Mouse (Mus musculus): ENCODE measurements around the gene Cop1. TPM values are rescaled to one million over a fixed set of nuclear protein-coding genes. Genes with fewer than 3 reads are reported as not detected.

The Cop1 gene
- polyA plus RNA-seq, 1 experiment from 2014 or later = 61.8 TPM

- H3K27ac ChIP-seq = no peak overlapping the region
- no peak overlapping the region for H3K9ac ChIP-seq
- no peak overlapping the region for H3K4me3 ChIP-seq
- H3K36me3 ChIP-seq = peaks cover 9% of the 10 kb centered on the region; the same call in 1 of the 2 replicates
- 95% methylated on average over 7 of the region's 7 CpGs for WGBS
- no peak for ATAC-seq (ENCODE audit: insufficient number of reproducible peaks, low FRiP score, low TSS enrichment, low read depth)
- no peak overlapping the region for H3K4me2 ChIP-seq
- H3K4me1 ChIP-seq = no peaks in the 10 kb centered on the region
- H3K9me3 ChIP-seq = no peaks in the 10 kb centered on the region
- H3K27me3 ChIP-seq = no peaks in the 10 kb centered on the region
These were observed 69.4 kb downstream of the Cop1 start for GRCm38 (mm10) chr1:159301418-159302082.

- no peaks in the 10 kb centered on the region for H3K27me3 ChIP-seq
- no peaks in the 10 kb centered on the region for H3K9me3 ChIP-seq
- no peak for ATAC-seq (ENCODE audit: insufficient number of reproducible peaks, low FRiP score, low TSS enrichment, low read depth)
- H3K27ac ChIP-seq = no peak overlapping the region
- H3K9ac ChIP-seq = no peak overlapping the region
- H3K4me1 ChIP-seq = no peaks in the 10 kb centered on the region
- H3K4me2 ChIP-seq = no peak overlapping the region
- no peak overlapping the region for H3K4me3 ChIP-seq
- peaks cover 13% of the 10 kb centered on the region; the same call in 1 of the 2 replicates for H3K36me3 ChIP-seq
- 74% methylated on average over 2 of the region's 2 CpGs for WGBS
These were observed 81.5 kb downstream of the Cop1 start for GRCm38 (mm10) chr1:159313625-159314024.

- H3K9me3 ChIP-seq = no peaks in the 10 kb centered on the region
- H3K4me1 ChIP-seq = no peaks in the 10 kb centered on the region
- ATAC-seq (ENCODE audit: insufficient number of reproducible peaks, low FRiP score, low TSS enrichment, low read depth) = no peak
- WGBS = 71% methylated on average over 1 of the region's 1 CpGs
- no peak overlapping the region for H3K4me2 ChIP-seq
- no peaks in the 10 kb centered on the region for H3K27me3 ChIP-seq
- H3K36me3 ChIP-seq = peaks cover 2% of the 10 kb centered on the region; the same call in 1 of the 2 replicates
- H3K27ac ChIP-seq = no peak overlapping the region
- no peak overlapping the region for H3K9ac ChIP-seq
- no peak overlapping the region for H3K4me3 ChIP-seq
These were observed 90.5 kb downstream of the Cop1 start for GRCm38 (mm10) chr1:159322586-159322985.

- WGBS = 74% methylated on average over 4 of the region's 4 CpGs
- Histone ChIP-seq H3K9me3 (no peaks in the 10 kb centered on the region), H3K36me3 (peaks cover 19% of the 10 kb centered on the region), H3K4me1 (no peaks in the 10 kb centered on the region), H3K27me3 (no peaks in the 10 kb centered on the region), H3K9ac (no peak overlapping the region), H3K27ac (no peak overlapping the region), H3K4me3 (no peak overlapping the region), H3K4me2 (no peak overlapping the region)
- ATAC-seq (ENCODE audit: insufficient number of reproducible peaks, low FRiP score, low TSS enrichment, low read depth) = no peak
These were observed 98.9 kb downstream of the Cop1 start for GRCm38 (mm10) chr1:159331008-159331407.

GRCm38 (mm10) chr1:159334157-159334556, 102.0 kb downstream of the Cop1 start:
- peaks cover 14% of the 10 kb centered on the region for H3K36me3 ChIP-seq
- WGBS = 91% methylated on average over 4 of the region's 4 CpGs

GRCm38 (mm10) chr1:159342355-159342754, 110.2 kb downstream of the Cop1 start:
- Histone ChIP-seq H3K4me3 (no peak overlapping the region), H3K9ac (no peak overlapping the region), H3K27me3 (no peaks in the 10 kb centered on the region), H3K4me1 (no peaks in the 10 kb centered on the region), H3K27ac (no peak overlapping the region), H3K9me3 (no peaks in the 10 kb centered on the region), H3K4me2 (no peak overlapping the region), H3K36me3 (peaks cover 22% of the 10 kb centered on the region)
- 57% methylated on average over 2 of the region's 2 CpGs for WGBS
- no peak for ATAC-seq (ENCODE audit: insufficient number of reproducible peaks, low FRiP score, low TSS enrichment, low read depth)

More at GRCm38 (mm10) chr1:159334157-159334556, 102.0 kb downstream of the Cop1 start:
- no peaks in the 10 kb centered on the region for H3K9me3 ChIP-seq
- no peak overlapping the region for H3K4me2 ChIP-seq
- no peaks in the 10 kb centered on the region for H3K27me3 ChIP-seq
- H3K4me1 ChIP-seq = no peaks in the 10 kb centered on the region
- H3K4me3 ChIP-seq = no peak overlapping the region
- H3K9ac ChIP-seq = no peak overlapping the region
- H3K27ac ChIP-seq = no peak overlapping the region
- no peak for ATAC-seq (ENCODE audit: insufficient number of reproducible peaks, low FRiP score, low TSS enrichment, low read depth)

- WGBS = 89% methylated on average over 1 of the region's 1 CpGs
- Histone ChIP-seq H3K9me3 (no peaks in the 10 kb centered on the region), H3K4me3 (no peak overlapping the region), H3K9ac (no peak overlapping the region), H3K4me2 (no peak overlapping the region), H3K36me3 (peaks cover 25% of the 10 kb centered on the region), H3K27me3 (no peaks in the 10 kb centered on the region), H3K4me1 (no peaks in the 10 kb centered on the region), H3K27ac (no peak overlapping the region)
- ATAC-seq (ENCODE audit: insufficient number of reproducible peaks, low FRiP score, low TSS enrichment, low read depth) = no peak
These were observed 123.0 kb downstream of the Cop1 start for GRCm38 (mm10) chr1:159355027-159355570.

GRCm38 (mm10) chr1:159358713-159359112, 126.6 kb downstream of the Cop1 start:
- no peak overlapping the region for H3K27ac ChIP-seq
- no peak overlapping the region for H3K9ac ChIP-seq
- peaks cover 13% of the 10 kb centered on the region for H3K36me3 ChIP-seq
- 73% methylated on average over 5 of the region's 5 CpGs for WGBS
- H3K4me1 ChIP-seq = no peaks in the 10 kb centered on the region
- H3K27me3 ChIP-seq = no peaks in the 10 kb centered on the region
- H3K4me2 ChIP-seq = no peak overlapping the region
- H3K4me3 ChIP-seq = no peak overlapping the region
- no peak for ATAC-seq (ENCODE audit: insufficient number of reproducible peaks, low FRiP score, low TSS enrichment, low read depth)
- H3K9me3 ChIP-seq = no peaks in the 10 kb centered on the region

- 46% methylated on average over 4 of the region's 4 CpGs for WGBS
- ATAC-seq (ENCODE audit: insufficient number of reproducible peaks, low FRiP score, low TSS enrichment, low read depth) = no peak
These were observed 139.8 kb downstream of the Cop1 start for GRCm38 (mm10) chr1:159371881-159372390.

GRCm38 (mm10) chr1:159382218-159382617, 150.1 kb downstream of the Cop1 start:
- no peak for ATAC-seq (ENCODE audit: insufficient number of reproducible peaks, low FRiP score, low TSS enrichment, low read depth)
- Histone ChIP-seq H3K27ac (no peak overlapping the region), H3K9ac (no peak overlapping the region), H3K27me3 (no peaks in the 10 kb centered on the region), H3K9me3 (no peaks in the 10 kb centered on the region), H3K36me3 (no peaks in the 10 kb centered on the region), H3K4me2 (no peak overlapping the region), H3K4me3 (no peak overlapping the region), H3K4me1 (no peaks in the 10 kb centered on the region)
- 44% methylated on average over 1 of the region's 1 CpGs for WGBS

More at GRCm38 (mm10) chr1:159371881-159372390, 139.8 kb downstream of the Cop1 start:
- Histone ChIP-seq H3K27me3 (no peaks in the 10 kb centered on the region), H3K9ac (no peak overlapping the region), H3K4me2 (no peak overlapping the region), H3K27ac (no peak overlapping the region), H3K4me3 (no peak overlapping the region), H3K36me3 (no peaks in the 10 kb centered on the region), H3K9me3 (no peaks in the 10 kb centered on the region), H3K4me1 (peaks cover 2% of the 10 kb centered on the region; the same call in 1 of the 2 replicates)

- Histone ChIP-seq H3K9ac (no peak overlapping the region), H3K9me3 (no peaks in the 10 kb centered on the region), H3K4me3 (no peak overlapping the region), H3K27me3 (no peaks in the 10 kb centered on the region), H3K27ac (no peak overlapping the region), H3K4me2 (no peak overlapping the region), H3K36me3 (no peaks in the 10 kb centered on the region), H3K4me1 (no peaks in the 10 kb centered on the region)
- 80% methylated on average over 2 of the region's 2 CpGs for WGBS
- ATAC-seq (ENCODE audit: insufficient number of reproducible peaks, low FRiP score, low TSS enrichment, low read depth) = no peak
These were observed 150.8 kb downstream of the Cop1 start for GRCm38 (mm10) chr1:159382916-159383315.

GRCm38 (mm10) chr1:159386458-159386857, 154.3 kb downstream of the Cop1 start:
- Histone ChIP-seq H3K27me3 (no peaks in the 10 kb centered on the region), H3K9ac (no peak overlapping the region), H3K36me3 (no peaks in the 10 kb centered on the region), H3K4me1 (no peaks in the 10 kb centered on the region), H3K4me2 (no peak overlapping the region), H3K4me3 (no peak overlapping the region), H3K27ac (no peak overlapping the region), H3K9me3 (no peaks in the 10 kb centered on the region)
- ATAC-seq (ENCODE audit: insufficient number of reproducible peaks, low FRiP score, low TSS enrichment, low read depth) = no peak
- 51% methylated on average over 5 of the region's 5 CpGs for WGBS

Data from limb, embryonic 15.5 days (tissue).